Mouse (Mus musculus): ENCODE measurements around the gene Arl3.

DNA sequence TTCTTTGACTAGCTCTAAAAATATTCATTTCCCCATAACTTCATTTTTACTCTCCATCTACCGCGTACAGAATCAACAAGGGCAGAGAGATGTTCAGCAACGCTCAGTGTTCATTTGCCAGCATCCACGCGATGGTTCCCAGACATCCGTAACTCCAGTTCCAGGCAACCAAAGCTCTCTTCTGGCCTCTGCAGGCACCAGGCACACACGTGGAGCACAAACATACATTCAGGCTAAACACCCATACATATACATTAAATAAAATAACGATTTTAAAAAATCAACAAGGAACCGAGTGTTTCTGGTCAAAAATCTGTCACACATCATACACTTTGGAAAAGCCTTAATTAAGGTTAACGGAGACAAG is 1.1 kb downstream of the Arl3 start:
- TF ChIP-seq ZC3H11A (IDR thresholded peaks at IDR 0.05; ENCODE audit: borderline replicate concordance, low read depth, low read length): no peak
- TF ChIP-seq HCFC1 (IDR thresholded peaks at IDR 0.05; ENCODE audit: borderline replicate concordance, insufficient read depth, low read length): no peak
- no peak for TF ChIP-seq MAFK (IDR thresholded peaks at IDR 0.05; ENCODE audit: insufficient read depth, low read depth, low read length)

Measured in ES-E14 (cell line).